Mouse (Mus musculus) right cerebral cortex, postnatal 36 days (tissue): Measurements from ENCODE around the gene Nosip.

ENCODE experiments used
- DNase-seq, 2 experiments: peaks; one replicate each; pipeline ENCODE4 v3.0.0; 2022; ENCODE audit warnings: low spot score in 2 of 2, mixed read lengths in 1 of 2

Nosip gene

GRCm38 (mm10) chr7:45058607-45059571 lies 3.3 kb upstream of the Nosip start:
- DNase-seq = no peak

- no peak for DNase-seq
These were observed 1.6 kb upstream of the Nosip start for GRCm38 (mm10) chr7:45060632-45061122.

- DNase-seq = no peak
These were observed 625 bp upstream of the Nosip start for GRCm38 (mm10) chr7:45061532-45062075.

- no peak for DNase-seq
These were observed 5.2 kb downstream of the Nosip start for GRCm38 (mm10) chr7:45067190-45067999.

GRCm38 (mm10) chr7:45068000-45068318 lies 5.7 kb downstream of the Nosip start:
- DNase-seq = no peak

- DNase-seq = no peak
These were observed 7.4 kb downstream of the Nosip start for GRCm38 (mm10) chr7:45069671-45070070.

- no peak for DNase-seq
These were observed 10.0 kb downstream of the Nosip start for GRCm38 (mm10) chr7:45072230-45072629.

- DNase-seq = no peak
These were observed 11.0 kb downstream of the Nosip start for GRCm38 (mm10) chr7:45073171-45073707.

- DNase-seq = no peak
These were observed 11.7 kb downstream of the Nosip start for GRCm38 (mm10) chr7:45073949-45074348.

GRCm38 (mm10) chr7:45075405-45075804 lies 13.2 kb downstream of the Nosip start:
- no peak for DNase-seq

GRCm38 (mm10) chr7:45076501-45076900 lies 14.3 kb downstream of the Nosip start:
- DNase-seq = no peak

- DNase-seq = no peak
These were observed 15.1 kb downstream of the Nosip start for GRCm38 (mm10) chr7:45077322-45077721.

- DNase-seq = no peak
These were observed 15.6 kb downstream of the Nosip start for GRCm38 (mm10) chr7:45077829-45078228.

GRCm38 (mm10) chr7:45078513-45078912 lies 16.3 kb downstream of the Nosip start:
- DNase-seq = no peak

GRCm38 (mm10) chr7:45079856-45080255 lies 17.6 kb downstream of the Nosip start:
- peak; percentile 70 to 81 for DNase-seq

GRCm38 (mm10) chr7:45081016-45081415 lies 18.8 kb downstream of the Nosip start:
- no peak for DNase-seq

- no peak for DNase-seq
These were observed 20.4 kb downstream of the Nosip start for GRCm38 (mm10) chr7:45082401-45083299.

GRCm38 (mm10) chr7:45083300-45083890 lies 21.2 kb downstream of the Nosip start:
- no peak for DNase-seq

- no peak for DNase-seq
These were observed 23.9 kb downstream of the Nosip start for GRCm38 (mm10) chr7:45086084-45086483.

- DNase-seq = no peak
These were observed 26.4 kb downstream of the Nosip start for GRCm38 (mm10) chr7:45088597-45088996.
